Mouse (Mus musculus) ovary, postnatal 10 days (tissue): Measurements from ENCODE around the gene Suco.

Experiments
- DNase-seq: peaks from one replicate; pipeline ENCODE4 v3.0.0; 2022; ENCODE audit warnings: low spot score

Suco gene

GRCm38 (mm10) chr1:161788339-161788738 lies 88.1 kb downstream of the Suco start, which contains the start of gene Fasl:
Gene Fasl, minus strand, starts transcription at chr1:161788495.
- DNase-seq = no peak

GRCm38 (mm10) chr1:161782725-161783124 lies 93.8 kb downstream of the Suco start:
- DNase-seq = no peak

GRCm38 (mm10) chr1:161781594-161781993 lies 94.9 kb downstream of the Suco start:
- no peak for DNase-seq

GRCm38 (mm10) chr1:161779057-161779456 lies 97.4 kb downstream of the Suco start:
- no peak for DNase-seq

GRCm38 (mm10) chr1:161775151-161775550 lies 101.3 kb downstream of the Suco start:
- no peak for DNase-seq

GRCm38 (mm10) chr1:161771293-161771692 lies 105.2 kb downstream of the Suco start:
- no peak for DNase-seq

- DNase-seq = no peak
Measured at GRCm38 (mm10) chr1:161769329-161769728, 107.2 kb downstream of the Suco start.

GRCm38 (mm10) chr1:161767101-161767524 lies 109.4 kb downstream of the Suco start:
- DNase-seq = no peak

- DNase-seq = no peak
Measured at GRCm38 (mm10) chr1:161766656-161767055, 109.8 kb downstream of the Suco start.
